Mouse (Mus musculus): ENCODE data around the gene Gm10644. TPM values are rescaled to one million over a fixed set of nuclear protein-coding genes. Genes with fewer than 3 reads are reported as not detected.

Gm10644 gene
- polyA plus RNA-seq, 1 experiment: 0.56 TPM

DNA sequence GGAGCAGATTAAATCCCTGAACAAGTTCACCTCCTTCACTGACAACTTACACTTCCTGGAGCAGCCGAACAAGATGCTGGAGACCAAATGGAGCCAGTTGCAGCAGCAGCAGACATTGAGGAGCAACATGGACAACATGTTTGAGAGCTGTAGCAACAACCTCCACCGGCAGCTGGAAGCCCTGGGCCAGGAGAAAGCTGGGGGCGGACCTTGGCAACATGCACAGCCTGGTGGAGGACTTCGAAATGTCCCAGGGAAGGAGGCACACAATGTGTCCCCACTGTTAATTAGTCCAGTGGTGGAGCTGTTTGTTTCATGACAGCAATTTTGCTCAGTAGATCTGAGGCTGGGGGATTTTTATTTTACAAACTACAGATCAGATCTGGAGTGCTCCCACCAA lies 62.9 kb downstream of the Gm10644 start:
- DNase-seq: no peak
- no peak for TF ChIP-seq POLR2A (IDR thresholded peaks at IDR 0.05; ENCODE audit: borderline replicate concordance, insufficient read depth, low read length)
- TF ChIP-seq CTCF (IDR thresholded peaks at IDR 0.05; ENCODE audit: borderline replicate concordance, insufficient read depth, low read depth, low read length): no peak
- H3K27me3 ChIP-seq (ENCODE audit: control insufficient read depth, insufficient read depth, low read length): no peaks in the 10 kb centered on the region
- peaks cover 12% of the 10 kb centered on the region; the same call in 1 of the 2 replicates for H3K4me1 ChIP-seq (ENCODE audit: control insufficient read depth, insufficient read depth, low read length)
- no peak overlapping the region for H3K4me3 ChIP-seq (replicated peaks; ENCODE audit: insufficient read depth, low read depth, low read length)
- WGBS: 41% methylated on average over 4 of the region's 4 CpGs
- H3K27ac ChIP-seq (ENCODE audit: insufficient read depth, low read length): no peak overlapping the region

DNA sequence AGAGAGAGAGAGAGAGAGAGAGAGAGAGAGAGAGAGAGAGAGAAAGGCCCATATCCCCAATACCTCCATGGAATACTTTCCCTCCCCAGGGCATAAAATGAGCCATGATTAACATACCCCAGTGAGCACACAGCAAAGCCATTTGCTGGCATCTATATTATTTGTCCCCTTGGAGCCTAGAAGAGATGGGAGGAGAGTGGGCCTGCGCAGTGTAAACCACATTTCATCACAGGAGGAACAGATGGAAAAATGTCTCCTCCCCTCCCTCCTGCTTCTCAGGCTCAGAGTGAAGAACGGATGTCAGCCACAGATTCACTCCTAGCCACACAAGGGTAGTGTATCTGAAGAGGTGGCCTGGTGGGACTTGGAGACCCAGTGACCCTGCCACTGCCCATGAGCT lies 66.6 kb downstream of the Gm10644 start:
- no peak for TF ChIP-seq POLR2A (IDR thresholded peaks at IDR 0.05; ENCODE audit: borderline replicate concordance, insufficient read depth, low read length)
- no peak for TF ChIP-seq CTCF (IDR thresholded peaks at IDR 0.05; ENCODE audit: borderline replicate concordance, insufficient read depth, low read depth, low read length)
- Histone ChIP-seq H3K27me3 (ENCODE audit: control insufficient read depth, insufficient read depth, low read length) (no peaks in the 10 kb centered on the region), H3K27ac (ENCODE audit: insufficient read depth, low read length) (no peak overlapping the region), H3K4me3 (replicated peaks; ENCODE audit: insufficient read depth, low read depth, low read length) (no peak overlapping the region), H3K4me1 (ENCODE audit: control insufficient read depth, insufficient read depth, low read length) (no peaks in the 10 kb centered on the region; the same call in 1 of the 2 replicates)
- DNase-seq: no peak
- 33% methylated on average over 2 of the region's 2 CpGs for WGBS

Other genes with a start within 250 kb of the Gm10644 start
- 30.0 and 31.5 TPM in 2 replicates for gene Ddx39, start 240.0 kb downstream of the Gm10644 start, polyA plus RNA-seq (2012; rRNA removed)
- 22.7 and 23.8 TPM in 2 replicates for gene Adgre5, start 213.9 kb downstream of the Gm10644 start, polyA plus RNA-seq (2012; rRNA removed)
- 164 and 184 TPM in 2 replicates for gene Adgrl1, start 55.1 kb downstream of the Gm10644 start, polyA plus RNA-seq (2012; rRNA removed)
- gene Asf1b, start 302 bp upstream of the Gm10644 start, polyA plus RNA-seq (2012; rRNA removed): 2.0 and 2.5 TPM in 2 replicates
- 235 and 256 TPM in 2 replicates for gene Prkaca, start 17.8 kb upstream of the Gm10644 start, polyA plus RNA-seq (2012; rRNA removed)
- 50.5 and 55.1 TPM in 2 replicates for gene Samd1, start 42.5 kb upstream of the Gm10644 start, polyA plus RNA-seq (2012; rRNA removed)
- gene 1700067K01Rik, start 46.3 kb upstream of the Gm10644 start, polyA plus RNA-seq (2012; rRNA removed): 0.11 and 0.14 TPM in 2 replicates
- 4.6 and 7.8 TPM in 2 replicates for gene 2210011C24Rik, start 57.0 kb upstream of the Gm10644 start, polyA plus RNA-seq (2012; rRNA removed)
- 2.8 and 4.1 TPM in 2 replicates for gene Palm3, start 66.3 kb upstream of the Gm10644 start, polyA plus RNA-seq (2012; rRNA removed)
- 0.17 and 0.21 TPM in 2 replicates for gene Il27ra, start 87.4 kb upstream of the Gm10644 start, polyA plus RNA-seq (2012; rRNA removed)
- 2.6 and 7.4 TPM in 2 replicates for gene Rln3, start 89.8 kb upstream of the Gm10644 start, polyA plus RNA-seq (2012; rRNA removed)
- gene Gm10643, start 109.9 kb upstream of the Gm10644 start, polyA plus RNA-seq (2012; rRNA removed): 2.0 and 2.1 TPM in 2 replicates
- gene Rfx1, start 111.6 kb upstream of the Gm10644 start, polyA plus RNA-seq (2012; rRNA removed): 27.2 and 27.8 TPM in 2 replicates
- gene Dcaf15, start 149.6 kb upstream of the Gm10644 start, polyA plus RNA-seq (2012; rRNA removed): 39.0 and 44.7 TPM in 2 replicates
- gene Podnl1, start 170.8 kb upstream of the Gm10644 start, polyA plus RNA-seq (2012; rRNA removed): 0.14 and 0.20 TPM in 2 replicates
- gene Cc2d1a, start 192.7 kb upstream of the Gm10644 start, polyA plus RNA-seq (2012; rRNA removed): 40.4 and 45.1 TPM in 2 replicates
- gene 4930432K21Rik, start 192.8 kb upstream of the Gm10644 start, polyA plus RNA-seq (2012; rRNA removed): 2.7 and 3.2 TPM in 2 replicates
- 2.3 and 2.8 TPM in 2 replicates for gene Nanos3, start 230.0 kb upstream of the Gm10644 start, polyA plus RNA-seq (2012; rRNA removed)